Comparison of ENCODE assay signal across 8 mouse cellular contexts in genomic region chr6:122867914-122868313, GRCm38 (mm10). TPM values are rescaled to one million over a fixed set of nuclear protein-coding genes. Genes with fewer than 3 reads are reported as not detected.
DNase-seq lines count a peak whose midpoint lies in the region; ATAC-seq and TF ChIP-seq lines count a peak whose summit lies in the region.

No protein-coding gene starts in this region.

- H3K27ac ChIP-seq in kidney, adult 2 months (ENCODE audit: insufficient read depth, low read depth, low read length), result no peak overlapping the region
- no peak overlapping the region for H3K27ac ChIP-seq in midbrain, postnatal 0 days (ENCODE audit: low read depth, low read length)
- H3K27ac ChIP-seq in midbrain, embryonic 10.5 days (replicated peaks), result no peak overlapping the region
- no peak overlapping the region for H3K27ac ChIP-seq in bone marrow, adult 2 months (ENCODE audit: control insufficient read depth, insufficient read depth, low read depth, low read length, poor library complexity)

- H3K9me3 ChIP-seq in midbrain, postnatal 0 days (ENCODE audit: low read length), result no peaks in the 10 kb centered on the region
- H3K9me3 ChIP-seq in midbrain, embryonic 10.5 days (replicated peaks), result no peaks in the 10 kb centered on the region

- H3K4me1 ChIP-seq in kidney, adult 2 months (ENCODE audit: control insufficient read depth, insufficient read depth, low read length), result no peaks in the 10 kb centered on the region
- no peaks in the 10 kb centered on the region for H3K4me1 ChIP-seq in midbrain, postnatal 0 days (ENCODE audit: insufficient read depth, low read length)
- no peaks in the 10 kb centered on the region for H3K4me1 ChIP-seq in midbrain, embryonic 10.5 days
- H3K4me1 ChIP-seq in bone marrow, adult 2 months (ENCODE audit: control insufficient read depth, insufficient read depth, low read length), result peaks cover 6% of the 10 kb centered on the region; the same call in 1 of the 2 replicates

- H3K4me3 ChIP-seq in kidney, adult 2 months (ENCODE audit: insufficient read depth, low read depth, low read length), result no peak overlapping the region
- no peak overlapping the region for H3K4me3 ChIP-seq in midbrain, postnatal 0 days (ENCODE audit: low read depth, low read length)
- H3K4me3 ChIP-seq in midbrain, embryonic 10.5 days, result no peak overlapping the region
- H3K4me3 ChIP-seq in bone marrow, adult 2 months (replicated peaks; ENCODE audit: control insufficient read depth, low read depth, low read length), result no peak overlapping the region

- H3K9ac ChIP-seq in midbrain, postnatal 0 days (replicated peaks; ENCODE audit: low read length, poor library complexity, severe bottlenecking), result no peak overlapping the region

- DNase-seq in kidney, adult 2 months, result peak; percentile 12
- DNase-seq in kidney, adult 18-20 months, result no peak
- peak; percentile 38 for DNase-seq in midbrain, postnatal 0 days (ENCODE audit: low spot score)
- DNase-seq in midbrain, embryonic 10.5 days (ENCODE audit: low spot score), result no peak
- no peak for DNase-seq in right cerebral cortex, adult 18-20 months
- DNase-seq in spleen, adult 12 weeks (ENCODE audit: low spot score), result no peak

- H3K4me2 ChIP-seq in midbrain, postnatal 0 days (ENCODE audit: low read depth, low read length, poor library complexity, severe bottlenecking), result no peak overlapping the region

- peak; percentile 47 for TF ChIP-seq CTCF in kidney, adult 2 months (conservative IDR thresholded peaks at IDR 0.05; ENCODE audit: insufficient read depth, insufficient read length, low read depth, low read length)
- peak; percentile 65 for TF ChIP-seq CTCF in midbrain, postnatal 0 days (IDR thresholded peaks at IDR 0.05)
- peak; percentile 48; the same call in 1 of the 2 replicates for TF ChIP-seq CTCF in bone marrow, adult 2 months (IDR thresholded peaks at IDR 0.05; ENCODE audit: control insufficient read depth, insufficient read depth, low read length)

- H3K36me3 ChIP-seq in kidney, adult 2 months (ENCODE audit: control insufficient read depth, insufficient read depth, low read length), result no peaks in the 10 kb centered on the region
- no peaks in the 10 kb centered on the region for H3K36me3 ChIP-seq in midbrain, postnatal 0 days (ENCODE audit: insufficient read depth, low read length)
- no peaks in the 10 kb centered on the region for H3K36me3 ChIP-seq in midbrain, embryonic 10.5 days

- no peaks in the 10 kb centered on the region for H3K27me3 ChIP-seq in kidney, adult 2 months (replicated peaks; ENCODE audit: control insufficient read depth, insufficient read depth, low read length)
- H3K27me3 ChIP-seq in midbrain, postnatal 0 days (ENCODE audit: insufficient read depth, low read length), result no peaks in the 10 kb centered on the region
- H3K27me3 ChIP-seq in midbrain, embryonic 10.5 days (ENCODE audit: low read depth, poor library complexity, severe bottlenecking), result peaks cover 9% of the 10 kb centered on the region; the same call in 1 of the 2 replicates

- no peak for TF ChIP-seq POLR2A in kidney, adult 2 months (IDR thresholded peaks at IDR 0.05; ENCODE audit: low read depth, low read length)
- no peak for TF ChIP-seq POLR2A in bone marrow, adult 2 months (IDR thresholded peaks at IDR 0.05; ENCODE audit: borderline replicate concordance, control insufficient read depth, low read depth, low read length)

- 50% methylated on average over 4 of the region's 4 CpGs for WGBS in kidney, adult 2 months
- WGBS in midbrain, postnatal 0 days, result 68% methylated on average over 4 of the region's 4 CpGs
- 67% methylated on average over 4 of the region's 4 CpGs for WGBS in midbrain, embryonic 10.5 days
- 52% methylated on average over 4 of the region's 4 CpGs for WGBS in bone marrow, adult 2 months

- ATAC-seq in midbrain, postnatal 0 days (ENCODE audit: low FRiP score), result no peak
- 0 out of 2 replicates have a peak, but pooled peaks have one; percentile 42 for ATAC-seq in neutrophil, adult 5-6 weeks (ENCODE audit: extremely low read depth, insufficient number of reproducible peaks, low FRiP score, poor library complexity, severe bottlenecking)

RNA-seq across cellular contexts. Expression of gene Necap1, which starts 6.4 kb away (rescaled TPM):
- 20.5 and 25.0 TPM in 2 replicates for polyA plus RNA-seq in kidney, adult 2 months (2012; rRNA removed)
- 145 and 146 TPM in 2 replicates for total RNA-seq in midbrain, postnatal 0 days (2014; rRNA removed)
- 173 and 178 TPM in 2 replicates for polyA plus RNA-seq in midbrain, postnatal 0 days (2015; fragmentation: Nextera tagmentation; extraction: Ambion mirVana)
- polyA plus RNA-seq in midbrain, embryonic 10.5 days (2016; fragmentation: Nextera tagmentation; extraction: Ambion mirVana), result 57.2 and 63.6 TPM in 2 replicates
- polyA plus RNA-seq in bone marrow, adult 2 months (2011; ENCODE audit: insufficient read depth, insufficient read length, low replicate concordance, missing spikeins), result 7.4 and 8.9 TPM in 2 replicates
- total RNA-seq in neutrophil, adult 5-6 weeks (2017), result 33.2 and 37.3 TPM in 2 replicates

RNA-seq across cellular contexts. Expression of gene C3ar1, which starts 12.0 kb away (rescaled TPM):
- polyA plus RNA-seq in kidney, adult 2 months (2012; rRNA removed), result 1.6 and 2.1 TPM in 2 replicates
- 1.8 and 2.0 TPM in 2 replicates for total RNA-seq in midbrain, postnatal 0 days (2014; rRNA removed)
- polyA plus RNA-seq in midbrain, postnatal 0 days (2015; fragmentation: Nextera tagmentation; extraction: Ambion mirVana), result 1.3 and 1.4 TPM in 2 replicates
- 1.4 and 1.9 TPM in 2 replicates for polyA plus RNA-seq in midbrain, embryonic 10.5 days (2016; fragmentation: Nextera tagmentation; extraction: Ambion mirVana)
- polyA plus RNA-seq in bone marrow, adult 2 months (2011; ENCODE audit: insufficient read depth, insufficient read length, low replicate concordance, missing spikeins), result 0.31 and 0.35 TPM in 2 replicates
- total RNA-seq in neutrophil, adult 5-6 weeks (2017), result 1.4 and 1.5 TPM in 2 replicates

RNA-seq across cellular contexts. Expression of gene Foxj2, which starts 48.2 kb away (rescaled TPM):
- 9.7 and 12.7 TPM in 2 replicates for polyA plus RNA-seq in kidney, adult 2 months (2012; rRNA removed)
- total RNA-seq in midbrain, postnatal 0 days (2014; rRNA removed), result 24.4 and 27.2 TPM in 2 replicates
- polyA plus RNA-seq in midbrain, postnatal 0 days (2015; fragmentation: Nextera tagmentation; extraction: Ambion mirVana), result 8.6 and 8.8 TPM in 2 replicates
- 2.0 and 2.4 TPM in 2 replicates for polyA plus RNA-seq in midbrain, embryonic 10.5 days (2016; fragmentation: Nextera tagmentation; extraction: Ambion mirVana)
- 9.6 and 18.0 TPM in 2 replicates for polyA plus RNA-seq in bone marrow, adult 2 months (2011; ENCODE audit: insufficient read depth, insufficient read length, low replicate concordance, missing spikeins)
- 32.8 and 38.8 TPM in 2 replicates for total RNA-seq in neutrophil, adult 5-6 weeks (2017)

RNA-seq across cellular contexts. Expression of gene Clec4a1, which starts 53.7 kb away (rescaled TPM):
- polyA plus RNA-seq in kidney, adult 2 months (2012; rRNA removed), result 1.1 and 1.2 TPM in 2 replicates
- 0.93 and 0.99 TPM in 2 replicates for total RNA-seq in midbrain, postnatal 0 days (2014; rRNA removed)
- 1.2 and 1.6 TPM in 2 replicates for polyA plus RNA-seq in midbrain, postnatal 0 days (2015; fragmentation: Nextera tagmentation; extraction: Ambion mirVana)
- polyA plus RNA-seq in midbrain, embryonic 10.5 days (2016; fragmentation: Nextera tagmentation; extraction: Ambion mirVana), result 1.0 and 1.6 TPM in 2 replicates
- 16.5 and 26.6 TPM in 2 replicates for polyA plus RNA-seq in bone marrow, adult 2 months (2011; ENCODE audit: insufficient read depth, insufficient read length, low replicate concordance, missing spikeins)
- 15.6 and 15.8 TPM in 2 replicates for total RNA-seq in neutrophil, adult 5-6 weeks (2017)

Comparison
In these comparisons a context has a peak if more than half of its experiments do, and no peak if none do; other contexts are left out.
1. DNase-seq: peak in kidney, adult 2 months (single experiment) and midbrain, postnatal 0 days (single experiment); none in kidney, adult 18-20 months (single experiment), midbrain, embryonic 10.5 days (single experiment), right cerebral cortex, adult 18-20 months (single experiment) and spleen, adult 12 weeks (single experiment).
2. Peak in every context shown above with its lines, with median percentiles within 50 percentile points of each other: CTCF ChIP-seq.